Mouse (Mus musculus): ENCODE results near the gene Prpf6. TPM values are rescaled to one million over a fixed set of nuclear protein-coding genes. Genes with fewer than 3 reads are reported as not detected.

Gene Prpf6
- total and polyA plus RNA-seq, 3 experiments, result 58.7 to 69.4 TPM; not detected in 1

- Histone ChIP-seq H3K9me3 (replicated peaks; ENCODE audit: insufficient read depth, low read length) (no peaks in the 10 kb centered on the region), H3K27ac (ENCODE audit: control insufficient read depth, low read depth, low read length) (no peak overlapping the region), H3K4me3 (ENCODE audit: control insufficient read depth in 1 of 2, insufficient read depth in 1 of 2, low read depth in 2 of 2, low read length in 2 of 2) (no peak overlapping the region), H3K9ac (ENCODE audit: control insufficient read depth, low read depth, low read length, poor library complexity, severe bottlenecking) (no peak overlapping the region), H3K4me1 (ENCODE audit: control insufficient read depth in 1 of 2, insufficient read depth in 2 of 2, low read length in 2 of 2) (no peaks in the 10 kb centered on the region), H3K36me3 (ENCODE audit: control insufficient read depth in 1 of 2, insufficient read depth in 2 of 2, low read length in 2 of 2) (peaks cover 0 to 11% of the 10 kb centered on the region in 2 experiments; a peak in 2 of 4 replicates), H3K27me3 (ENCODE audit: control insufficient read depth in 1 of 2, insufficient read depth in 2 of 2, low read length in 2 of 2) (no peaks in the 10 kb centered on the region), H3K79me2 (ENCODE audit: control insufficient read depth, insufficient read depth, low read length, poor library complexity) (no peaks in the 10 kb centered on the region)
- no peak for TF ChIP-seq ZKSCAN1 (IDR thresholded peaks at IDR 0.05; ENCODE audit: low read depth, low read length)
- no peak for TF ChIP-seq CHD1 (IDR thresholded peaks at IDR 0.05; ENCODE audit: low read depth, low read length)
- TF ChIP-seq MXI1 (IDR thresholded peaks at IDR 0.05; ENCODE audit: low read depth, low read length), result no peak
- TF ChIP-seq BHLHE40 (IDR thresholded peaks at IDR 0.05; ENCODE audit: borderline replicate concordance, low read depth, low read length), result no peak
- TF ChIP-seq CTCF (IDR thresholded peaks at IDR 0.05 in 2 of 3, conservative IDR thresholded peaks at IDR 0.05 in 1 of 3; ENCODE audit: control insufficient read depth in 1 of 3, insufficient read depth in 1 of 3, low read depth in 2 of 3, low read length in 3 of 3, poor library complexity in 1 of 3, severe bottlenecking in 1 of 3), result no peak
- no peak for TF ChIP-seq ZC3H11A (IDR thresholded peaks at IDR 0.05; ENCODE audit: low read depth, low read length)
- no peak for TF ChIP-seq MEF2A (IDR thresholded peaks at IDR 0.05; ENCODE audit: extremely low read depth, insufficient replicate concordance, low read depth, low read length, poor library complexity, severe bottlenecking)
- no peak for TF ChIP-seq MAZ (IDR thresholded peaks at IDR 0.05; ENCODE audit: low read depth, low read length)
- TF ChIP-seq POLR2AphosphoS5 (IDR thresholded peaks at IDR 0.05; ENCODE audit: borderline replicate concordance, low read depth, low read length), result no peak
- TF ChIP-seq SIN3A (IDR thresholded peaks at IDR 0.05; ENCODE audit: low read length), result no peak
- no peak for TF ChIP-seq ZMIZ1 (IDR thresholded peaks at IDR 0.05; ENCODE audit: low read depth, low read length)
- TF ChIP-seq TCF12 (IDR thresholded peaks at IDR 0.05; ENCODE audit: low read depth, low read length), result no peak
- TF ChIP-seq ZNF384 (IDR thresholded peaks at IDR 0.05; ENCODE audit: low read depth, low read length), result no peak
- TF ChIP-seq MAX (IDR thresholded peaks at IDR 0.05; ENCODE audit: low read length), result no peak
- no peak for TF ChIP-seq RAD21 (IDR thresholded peaks at IDR 0.05; ENCODE audit: low read depth, low read length)
- no peak for TF ChIP-seq POLR2A (IDR thresholded peaks at IDR 0.05; ENCODE audit: control insufficient read depth in 1 of 2, insufficient read depth in 1 of 2, low read depth in 1 of 2, low read length in 2 of 2, poor library complexity in 1 of 2)
- TF ChIP-seq MYC (IDR thresholded peaks at IDR 0.05; ENCODE audit: low read depth, low read length), result no peak
- no peak for TF ChIP-seq UBTF (IDR thresholded peaks at IDR 0.05; ENCODE audit: borderline replicate concordance, insufficient read depth, low read depth, low read length)
- TF ChIP-seq ETS1 (IDR thresholded peaks at IDR 0.05; ENCODE audit: low read depth, low read length), result no peak
- no peak for TF ChIP-seq USF1 (IDR thresholded peaks at IDR 0.05; ENCODE audit: low read depth, low read length)
- no peak for DNase-seq (ENCODE audit: low read depth, low spot score)
These were observed 27.3 kb downstream of the Prpf6 start for GRCm38 (mm10) chr2:181618761-181619495.
